Mouse (Mus musculus) neutrophil, adult 65 days (primary cell): ENCODE measurements around the gene Layn. TPM values are rescaled to one million over a fixed set of nuclear protein-coding genes. Genes with fewer than 3 reads are reported as not detected.

Experiments
- total RNA-seq: library from RNA; stranded (reverse); gene quantifications from 2 replicates; pipeline ENCODE4 v1.2.4, GENCODE M21; 2023

Gene Layn
- total RNA-seq, result 2.3 and 4.4 TPM in 2 replicates

DNA sequence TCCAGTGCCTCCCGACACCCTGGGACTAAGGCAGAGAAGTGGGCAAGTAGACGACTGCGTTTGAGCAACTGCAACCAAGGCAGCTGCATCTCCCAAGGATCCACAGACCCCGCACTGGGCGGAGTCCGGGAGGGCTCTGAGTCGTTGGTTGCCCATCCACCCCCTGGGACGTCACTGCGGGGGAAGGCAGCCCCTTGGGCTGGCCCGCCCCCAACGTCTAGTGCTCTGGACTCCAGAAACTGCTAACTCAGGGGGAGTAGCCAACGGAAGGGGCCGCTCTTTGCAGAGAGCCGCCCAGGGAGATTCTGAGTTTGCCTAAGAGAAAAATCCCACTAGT lies at the start of gene Layn:
Layn (minus strand) TSS at position 116 of the 337 bp plus-strand sequence.

DNA sequence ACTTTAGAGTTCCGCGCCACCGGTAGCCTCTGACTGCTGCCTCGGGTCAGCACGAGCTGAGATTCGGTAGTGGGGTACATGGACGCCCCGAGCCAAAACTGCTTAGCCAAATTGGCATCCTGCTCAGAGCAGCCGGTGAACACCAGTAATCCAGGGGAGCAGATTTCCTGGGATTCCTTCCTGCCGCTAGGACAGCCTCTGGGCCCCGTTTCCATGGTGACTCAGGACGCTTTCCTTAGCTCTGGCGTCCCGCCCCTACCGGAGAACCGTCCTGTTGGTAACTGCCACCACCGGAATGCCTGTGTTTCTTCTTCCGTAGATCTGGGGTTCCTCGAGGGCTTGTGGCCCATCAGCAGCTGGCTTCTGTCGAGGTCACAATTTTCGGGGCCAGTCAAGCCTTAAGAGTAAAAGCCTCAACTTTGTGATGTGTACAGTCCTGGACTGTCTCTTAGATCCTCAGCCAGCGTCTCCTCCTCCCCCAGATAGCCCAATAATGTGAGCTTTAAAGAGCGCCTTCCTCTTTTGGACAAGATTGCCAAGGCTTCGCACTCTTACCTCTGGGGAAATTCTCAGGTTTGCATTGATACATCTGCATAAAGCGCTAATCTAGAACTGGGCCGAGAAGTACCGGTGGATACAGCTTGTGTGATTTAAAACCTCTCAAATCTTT lies 25.0 kb upstream of the Layn start, which contains the start of gene 4833427G06Rik:
4833427G06Rik (minus strand) TSS at position 323 of the 670 bp plus-strand sequence.

DNA sequence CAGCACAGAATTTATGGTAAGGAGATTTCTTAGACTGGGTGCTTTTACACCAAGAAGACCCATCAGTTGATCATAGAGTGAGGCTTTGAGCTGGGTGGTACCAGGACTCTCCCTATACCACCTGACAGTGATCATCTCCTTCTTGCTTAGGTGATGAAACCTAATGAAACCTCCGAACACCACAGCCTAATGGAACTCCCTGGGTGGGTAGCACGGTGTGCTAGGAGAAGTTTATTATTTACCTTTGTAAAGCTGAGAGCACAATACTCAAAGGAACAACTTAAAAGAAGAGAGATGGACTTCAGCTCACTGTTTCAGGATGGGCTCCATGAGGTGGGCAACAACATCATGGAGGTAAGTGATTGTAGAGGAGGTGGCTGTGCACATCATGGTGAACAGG lies 16.3 kb downstream of the Layn start, which contains the start of gene Btg4:
Btg4 (plus strand) TSS at position 301 of the 400 bp plus-strand sequence.

DNA sequence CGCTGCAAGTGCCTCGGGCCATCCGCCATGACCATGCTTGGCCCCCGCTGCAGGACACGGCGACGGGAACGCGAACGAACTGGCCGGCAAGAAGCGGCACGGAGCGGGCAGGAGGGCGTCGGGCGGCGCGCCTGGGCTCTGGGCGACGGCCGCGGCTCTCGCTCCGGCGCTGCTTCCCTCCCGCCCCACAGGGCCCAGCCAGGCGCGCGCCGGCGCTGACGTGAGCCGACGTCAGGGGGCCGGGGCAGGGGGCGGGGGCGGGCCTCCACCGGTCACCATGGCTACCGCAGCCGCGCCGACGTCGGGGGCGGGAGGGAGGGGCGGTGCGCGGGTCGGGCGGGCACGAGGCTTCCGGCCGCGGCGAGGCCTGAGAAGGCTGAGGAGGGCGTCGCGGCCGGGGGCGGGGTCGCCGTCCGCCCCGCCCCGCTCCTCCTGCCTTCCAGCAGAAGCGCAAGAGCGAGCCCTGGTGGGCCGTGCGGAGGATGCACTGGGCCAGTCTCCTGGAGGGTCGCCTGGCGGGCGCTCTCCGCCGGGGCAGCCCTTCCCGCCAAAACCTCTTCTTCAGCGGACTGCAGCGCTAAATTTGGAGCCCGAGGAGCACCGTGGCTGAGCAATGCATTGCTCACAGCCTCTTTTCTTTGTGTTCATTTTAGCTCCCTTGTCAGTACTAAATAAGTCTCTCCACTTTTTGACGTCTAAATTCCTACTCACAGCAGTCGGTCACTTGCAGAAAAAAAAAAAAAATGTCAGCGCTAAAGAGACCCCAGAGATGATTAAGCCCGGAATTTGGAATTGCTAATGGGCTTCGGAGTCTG lies 67.8 kb downstream of the Layn start, which contains the start of gene Sik2:
Sik2 (minus strand) TSS at position 233 of the 815 bp plus-strand sequence.

Other genes starting within 250 kb of the Layn start
- gene Ppp2r1b, start 231.8 kb downstream of the Layn start, total RNA-seq, result 20.5 and 31.3 TPM in 2 replicates
- 49.2 and 68.5 TPM in 2 replicates for gene Sik2, start 68.0 kb downstream of the Layn start, total RNA-seq
- not detected in 2 replicates for gene Btg4, start 16.2 kb downstream of the Layn start, total RNA-seq
- not detected in 2 replicates for gene 4833427G06Rik, start 25.0 kb upstream of the Layn start, total RNA-seq
- gene Gm32742, start 88.4 kb upstream of the Layn start, total RNA-seq, result not detected in 2 replicates
- gene Pou2af1, start 136.6 kb upstream of the Layn start, total RNA-seq, result 2.0 and 7.6 TPM in 2 replicates
- not detected in 2 replicates for gene Colca2, start 201.5 kb upstream of the Layn start, total RNA-seq